In the genomic region with DNA sequence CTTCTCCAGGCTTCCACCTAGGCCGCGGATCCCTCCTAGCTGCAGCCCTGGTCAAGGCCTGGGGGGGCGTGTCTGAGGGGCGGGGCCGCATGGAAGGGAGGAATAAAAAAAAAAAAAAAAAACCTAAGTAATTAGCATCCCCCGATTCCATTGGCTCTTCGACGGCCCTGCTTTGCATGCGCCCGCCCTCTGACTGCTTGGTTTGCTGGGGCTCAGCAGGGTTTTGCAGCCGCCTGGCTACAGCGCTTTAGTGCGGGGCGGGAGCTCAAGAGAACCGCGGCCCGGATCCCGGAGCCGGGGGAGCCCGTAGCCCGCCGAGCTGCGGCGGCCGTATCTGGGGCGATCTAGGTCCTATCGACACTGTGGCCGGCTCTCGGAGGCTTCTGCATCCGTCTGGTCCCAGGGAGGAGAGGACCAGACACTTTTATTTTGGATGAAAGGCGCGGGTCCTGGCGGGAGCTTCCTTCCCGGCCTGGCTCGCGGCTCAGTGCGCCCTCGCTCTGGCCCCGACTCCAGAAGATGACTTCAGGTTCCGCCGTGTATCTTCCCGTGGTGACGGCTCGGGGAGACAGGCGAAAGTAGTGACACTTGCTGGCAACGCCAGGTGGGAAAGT, we compare ENCODE assay signal across 8 mouse cellular contexts. TPM values are rescaled to one million over a fixed set of nuclear protein-coding genes. Genes with fewer than 3 reads are reported as not detected.
A peak's percentile ranks its signal among the peaks of the same experiment; 100 is the strongest.
DNase-seq lines count a peak whose midpoint lies in the region; ATAC-seq and TF ChIP-seq lines count a peak whose summit lies in the region.

Gene Btbd11 (plus strand): TSS at position 210 of the 614 bp plus-strand sequence.

- H3K36me3 ChIP-seq in embryonic facial prominence, embryonic 10.5 days (replicated peaks) = no peaks in the 10 kb centered on the region
- H3K36me3 ChIP-seq in limb, embryonic 10.5 days = no peaks in the 10 kb centered on the region
- H3K36me3 ChIP-seq in midbrain, embryonic 12.5 days = no peaks in the 10 kb centered on the region
- no peaks in the 10 kb centered on the region for H3K36me3 ChIP-seq in small intestine, adult 2 months (ENCODE audit: control insufficient read depth, insufficient read depth, low read length)

- H3K4me2 ChIP-seq in midbrain, embryonic 12.5 days (replicated peaks) = peak within 1 kb of the TSS; percentile 100

- peaks cover 39% of the 10 kb centered on the region for H3K4me1 ChIP-seq in embryonic facial prominence, embryonic 10.5 days
- peaks cover 37% of the 10 kb centered on the region for H3K4me1 ChIP-seq in limb, embryonic 10.5 days
- H3K4me1 ChIP-seq in midbrain, embryonic 12.5 days = peaks cover 40% of the 10 kb centered on the region
- H3K4me1 ChIP-seq in small intestine, adult 2 months (ENCODE audit: control insufficient read depth, insufficient read depth, insufficient read length, low read length) = peaks cover 16% of the 10 kb centered on the region; the same call in 1 of the 2 replicates

- TF ChIP-seq POLR2A in small intestine, adult 2 months (IDR thresholded peaks at IDR 0.05; ENCODE audit: low read depth, low read length) = peak; percentile 74

- no peak for TF ChIP-seq CTCF in small intestine, adult 2 months (IDR thresholded peaks at IDR 0.05; ENCODE audit: extremely low read depth, insufficient read length, insufficient replicate concordance, low read depth, low read length)

- peak; percentile 96 for DNase-seq in adrenal gland, postnatal 14 days
- DNase-seq in embryonic facial prominence, embryonic 10.5 days (ENCODE audit: low spot score) = peak; percentile 94
- peak; percentile 92 to 96 for DNase-seq in heart, adult 18-20 months
- peak; percentile 89 for DNase-seq in kidney, adult 18-20 months
- peak; percentile 91 for DNase-seq in limb, embryonic 10.5 days (ENCODE audit: low spot score)
- DNase-seq in MN1 (ENCODE audit: low spot score) = no peak

- peaks cover 48% of the 10 kb centered on the region for H3K27me3 ChIP-seq in embryonic facial prominence, embryonic 10.5 days (replicated peaks; ENCODE audit: low read depth, poor library complexity, severe bottlenecking)
- H3K27me3 ChIP-seq in limb, embryonic 10.5 days (ENCODE audit: low read depth, poor library complexity, severe bottlenecking) = 0 out of 2 replicates have a peak, but pooled peaks cover 16% of the 10 kb centered on the region
- H3K27me3 ChIP-seq in midbrain, embryonic 12.5 days = peaks cover 26% of the 10 kb centered on the region
- H3K27me3 ChIP-seq in small intestine, adult 2 months (ENCODE audit: control insufficient read depth, insufficient read depth, low read length) = peaks cover 23% of the 10 kb centered on the region

- peak within 1 kb of the TSS; percentile 71 for H3K9ac ChIP-seq in midbrain, embryonic 12.5 days (replicated peaks)

- WGBS in embryonic facial prominence, embryonic 10.5 days = under 1% methylated on average over 46 of the region's 46 CpGs
- WGBS in limb, embryonic 10.5 days = under 1% methylated on average over 46 of the region's 46 CpGs
- WGBS in midbrain, embryonic 12.5 days = under 1% methylated on average over 39 of the region's 46 CpGs
- WGBS in small intestine, adult 2 months = under 1% methylated on average over 46 of the region's 46 CpGs

- H3K27ac ChIP-seq in embryonic facial prominence, embryonic 10.5 days (replicated peaks) = peak within 1 kb of the TSS; percentile 82
- peak within 1 kb of the TSS; percentile 88 for H3K27ac ChIP-seq in limb, embryonic 10.5 days
- peak within 1 kb of the TSS; percentile 75 for H3K27ac ChIP-seq in midbrain, embryonic 12.5 days (replicated peaks)
- no peak within 1 kb of the TSS for H3K27ac ChIP-seq in small intestine, adult 2 months (ENCODE audit: insufficient read depth, low read depth, low read length)

- ATAC-seq in midbrain, embryonic 12.5 days (ENCODE audit: low FRiP score, low read depth) = peak; percentile 94

- H3K9me3 ChIP-seq in embryonic facial prominence, embryonic 10.5 days = no peaks in the 10 kb centered on the region
- H3K9me3 ChIP-seq in limb, embryonic 10.5 days (replicated peaks) = no peaks in the 10 kb centered on the region
- H3K9me3 ChIP-seq in midbrain, embryonic 12.5 days = no peaks in the 10 kb centered on the region

- H3K4me3 ChIP-seq in embryonic facial prominence, embryonic 10.5 days = peak within 1 kb of the TSS; percentile 77
- peak within 1 kb of the TSS; percentile 72 for H3K4me3 ChIP-seq in limb, embryonic 10.5 days
- peak within 1 kb of the TSS; percentile 69 for H3K4me3 ChIP-seq in midbrain, embryonic 12.5 days
- H3K4me3 ChIP-seq in small intestine, adult 2 months (ENCODE audit: low read depth, low read length) = peak within 1 kb of the TSS; percentile 64

RNA-seq across cellular contexts. Expression of gene Btbd11, which starts in this region (rescaled TPM):
- total RNA-seq in adrenal gland, postnatal 14 days (2021) = 3.9 and 5.9 TPM in 2 replicates
- polyA plus RNA-seq in embryonic facial prominence, embryonic 10.5 days (2016; fragmentation: Nextera tagmentation; extraction: Ambion mirVana) = 5.0 and 5.5 TPM in 2 replicates
- total RNA-seq in heart, adult 18-20 months (2021) = 1 to 10 TPM; 3.2 to 4.8 TPM
- 7.1 and 7.4 TPM in 2 replicates for polyA plus RNA-seq in limb, embryonic 10.5 days (2016; fragmentation: Nextera tagmentation; extraction: Ambion mirVana)
- polyA plus RNA-seq in midbrain, embryonic 12.5 days (2016; fragmentation: Nextera tagmentation; extraction: Ambion mirVana) = 10.0 and 12.1 TPM in 2 replicates
- polyA plus RNA-seq in small intestine, adult 2 months (2012; rRNA removed) = 1.0 and 1.8 TPM in 2 replicates
